Mouse (Mus musculus) spleen, adult 10 weeks (tissue): ENCODE results near the gene Dnajb5. TPM values are rescaled to one million over a fixed set of nuclear protein-coding genes. Genes with fewer than 3 reads are reported as not detected.

ENCODE experiments used
- polyA plus RNA-seq: library from polyadenylated mRNA; stranded (reverse); fragments of 350-450 nt; fragmentation: Illumina TruSeq; extraction: RNeasy Lipid Tissue Mini Kit (QIAGEN cat#74804); gene quantifications from one replicate; pipeline ENCODE4 v1.2.3, GENCODE M21; 2015; ENCODE audit warnings: low replicate concordance; ENCODE audit not compliant: insufficient read depth

Gene Dnajb5
- 12.7 TPM for polyA plus RNA-seq

DNA sequence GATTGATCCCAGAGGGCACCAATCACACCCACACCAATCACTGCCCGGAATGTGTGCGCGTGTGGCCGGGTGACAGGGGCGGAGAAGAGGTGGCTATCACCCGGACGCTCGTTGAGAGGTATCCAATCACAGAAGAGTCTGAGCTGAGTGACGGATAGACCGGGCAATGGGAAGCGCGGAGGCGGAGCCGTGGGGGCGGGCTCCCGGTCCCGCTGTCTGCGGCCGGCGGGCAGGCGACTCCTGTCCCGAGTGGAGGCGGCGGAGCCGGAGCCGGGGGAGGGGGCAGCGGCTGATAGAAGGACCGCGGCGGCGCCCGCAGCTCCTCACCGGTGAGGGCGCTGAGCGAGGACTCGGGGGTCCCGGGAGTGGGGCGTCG lies at the start of gene Dnajb5:
Gene Dnajb5 (plus strand): TSS at position 139 of the 376 bp plus-strand sequence.

DNA sequence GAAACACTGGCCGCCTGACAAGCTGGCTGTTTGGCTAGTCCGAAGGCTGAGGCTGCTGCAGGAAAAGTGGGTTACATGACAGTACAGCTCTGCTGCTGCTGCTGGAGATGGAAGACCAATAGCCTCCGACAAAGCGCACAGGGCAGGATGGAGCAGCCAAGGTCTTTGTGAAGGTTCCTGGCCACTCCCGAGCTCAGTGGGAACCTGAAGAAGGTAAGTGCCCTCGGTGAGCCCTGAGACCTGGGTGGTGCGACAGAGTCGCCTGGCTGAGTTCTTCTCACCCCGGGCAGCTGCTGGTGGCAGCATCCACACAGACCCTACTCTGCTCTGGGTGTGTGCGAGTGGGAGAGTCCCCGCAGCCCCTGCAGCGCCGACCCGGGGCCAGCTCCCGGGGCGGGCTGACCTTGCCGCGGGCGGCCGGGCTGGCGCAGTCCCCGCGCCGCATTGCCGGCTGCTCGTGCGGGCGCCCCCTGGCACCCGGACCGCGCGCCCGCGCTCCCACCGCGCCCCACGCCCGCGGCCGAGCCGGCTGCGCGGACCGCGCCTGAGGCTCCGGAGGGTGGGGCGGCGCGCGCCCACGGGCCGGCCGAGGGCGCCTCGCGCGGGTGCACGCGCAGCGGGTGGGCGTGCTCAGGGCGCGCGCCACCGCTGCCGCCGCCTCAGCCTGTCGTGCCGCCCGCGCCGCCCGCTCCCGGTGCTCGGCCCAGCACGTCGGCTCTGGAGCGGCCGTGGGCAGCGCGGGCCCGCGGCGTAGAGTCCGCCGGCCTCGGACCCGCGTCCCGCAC lies 32.8 kb upstream of the Dnajb5 start, which contains the start of gene Phf24:
Gene Phf24 (plus strand): TSS at position 44 of the 785 bp plus-strand sequence.

DNA sequence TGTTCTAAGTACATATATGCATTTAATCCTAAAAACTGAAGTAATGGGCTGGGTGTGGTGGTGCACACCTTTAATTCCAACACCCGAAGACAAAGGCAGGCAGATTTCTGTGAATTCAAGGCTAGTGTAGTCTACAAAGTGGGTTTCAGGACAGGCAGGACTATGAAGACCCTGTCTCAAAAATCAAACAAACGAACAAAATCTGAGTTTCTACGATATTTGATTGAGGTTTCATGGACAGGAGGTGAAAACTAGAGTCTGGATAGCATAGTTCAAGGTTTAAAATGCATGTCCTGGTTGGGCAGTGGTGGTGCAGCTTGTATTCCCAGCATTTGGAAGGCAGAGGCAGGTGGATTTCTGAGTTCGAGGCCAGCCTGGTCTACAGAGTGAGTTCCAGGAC lies 19.7 kb downstream of the Dnajb5 start, which contains the start of gene 1700022I11Rik:
Gene 1700022I11Rik (plus strand): TSS at position 301 of the 400 bp plus-strand sequence.

GRCm38 (mm10) chr4:43000141-43000986 lies 50.8 kb downstream of the Dnajb5 start, which contains the start of gene Vcp:
Gene Vcp (minus strand): TSS chr4:43000507.

Other genes starting within 250 kb of the Dnajb5 start
- gene 4930578G10Rik, start 214.3 kb upstream of the Dnajb5 start, polyA plus RNA-seq = not detected
- gene Ccl19, start 193.2 kb upstream of the Dnajb5 start, polyA plus RNA-seq = 137 TPM
- 506 TPM for gene Ccl21a, start 175.8 kb upstream of the Dnajb5 start, polyA plus RNA-seq
- 0.07 TPM for gene Fam205a1, start 95.9 kb upstream of the Dnajb5 start, polyA plus RNA-seq
- not detected for gene Gm12394, start 93.0 kb upstream of the Dnajb5 start, polyA plus RNA-seq
- gene Fam205c, start 75.6 kb upstream of the Dnajb5 start, polyA plus RNA-seq = not detected
- 2.0 TPM for gene Phf24, start 33.2 kb upstream of the Dnajb5 start, polyA plus RNA-seq
- not detected for gene 1700022I11Rik, start 19.8 kb downstream of the Dnajb5 start, polyA plus RNA-seq
- gene Vcp, start 50.7 kb downstream of the Dnajb5 start, polyA plus RNA-seq = 241 TPM
- gene Fancg, start 60.7 kb downstream of the Dnajb5 start, polyA plus RNA-seq = 21.5 TPM
- 12.9 TPM for gene Pigo, start 76.0 kb downstream of the Dnajb5 start, polyA plus RNA-seq
- gene Stoml2, start 81.9 kb downstream of the Dnajb5 start, polyA plus RNA-seq = 64.6 TPM
- 15.0 TPM for gene Fam214b, start 96.4 kb downstream of the Dnajb5 start, polyA plus RNA-seq
- 1.6 TPM for gene Unc13b, start 109.1 kb downstream of the Dnajb5 start, polyA plus RNA-seq